Comparison of ENCODE assay signal across 11 mouse cellular contexts in genomic region chr9:32515894-32516686, GRCm38 (mm10). TPM values are rescaled to one million over a fixed set of nuclear protein-coding genes. Genes with fewer than 3 reads are reported as not detected.
DNase-seq lines count a peak whose midpoint lies in the region; ATAC-seq and TF ChIP-seq lines count a peak whose summit lies in the region.
"Had no signal": no experiment of that assay in that cellular context is flagged by ENCODE, and none has a peak within 500 bp of the region (broad histone marks: within the 10 kb centered on the region; RNA-seq: fewer than 3 reads in every experiment).

No protein-coding gene starts in this region.

- peaks cover 4% of the 10 kb centered on the region; the same call in 1 of the 2 replicates for H3K79me2 ChIP-seq in heart, adult 2 months (replicated peaks; ENCODE audit: control insufficient read depth, insufficient read depth, low read length)

- no peak for TF ChIP-seq EP300 in heart, adult 2 months (IDR thresholded peaks at IDR 0.05; ENCODE audit: insufficient read depth, low read depth, low read length)

- ATAC-seq in limb, embryonic 14.5 days (ENCODE audit: low FRiP score, low read depth) = no peak

- no peaks in the 10 kb centered on the region for H3K9me3 ChIP-seq in limb, embryonic 14.5 days (ENCODE audit: control insufficient read depth, low read length)
- H3K9me3 ChIP-seq: hindbrain, embryonic 15.5 days had no signal

- H3K9ac ChIP-seq in heart, adult 2 months (ENCODE audit: low read depth, low read length) = 0 out of 2 replicates have a peak overlapping the region, but pooled peaks have one; percentile 21
- no peak overlapping the region for H3K9ac ChIP-seq in limb, embryonic 14.5 days (ENCODE audit: low read depth, low read length, severe bottlenecking)
- H3K9ac ChIP-seq: hindbrain, embryonic 15.5 days had no signal

- peaks cover 32% of the 10 kb centered on the region for H3K4me1 ChIP-seq in heart, adult 2 months (ENCODE audit: control insufficient read depth, insufficient read depth, low read length)
- peaks cover 47% of the 10 kb centered on the region for H3K4me1 ChIP-seq in limb, embryonic 14.5 days (ENCODE audit: control insufficient read depth, insufficient read depth, low read length)
- H3K4me1 ChIP-seq: hindbrain, embryonic 15.5 days had no signal

- H3K36me3 ChIP-seq in heart, adult 2 months (ENCODE audit: control insufficient read depth, insufficient read depth, low read length) = peaks cover 39% of the 10 kb centered on the region
- no peaks in the 10 kb centered on the region for H3K36me3 ChIP-seq in limb, embryonic 14.5 days (ENCODE audit: control insufficient read depth, insufficient read depth, low read length)
- H3K36me3 ChIP-seq: hindbrain, embryonic 15.5 days had no signal

- 39% methylated on average over 10 of the region's 10 CpGs for WGBS in heart, adult 2 months
- 67% methylated on average over 10 of the region's 10 CpGs for WGBS in limb, embryonic 14.5 days

- H3K27me3 ChIP-seq in heart, adult 2 months (ENCODE audit: control insufficient read depth, insufficient read depth, low read length) = no peaks in the 10 kb centered on the region
- H3K27me3 ChIP-seq in limb, embryonic 14.5 days (ENCODE audit: control insufficient read depth, insufficient read depth, low read length) = no peaks in the 10 kb centered on the region
- H3K27me3 ChIP-seq: hindbrain, embryonic 15.5 days had no signal

- intact Hi-C loops in heart, adult 2 months (cut with DNase I) = no loop called here

- H3K27ac ChIP-seq in heart, adult 2 months = peak overlapping the region; percentile 86
- peak overlapping the region; percentile 38; the same call in 1 of the 2 replicates for H3K27ac ChIP-seq in limb, embryonic 14.5 days (replicated peaks; ENCODE audit: low read depth, low read length)
- H3K27ac ChIP-seq: hindbrain, embryonic 15.5 days had no signal

- H3K4me2 ChIP-seq in limb, embryonic 14.5 days (replicated peaks; ENCODE audit: low read depth, low read length, severe bottlenecking) = no peak overlapping the region
- H3K4me2 ChIP-seq: hindbrain, embryonic 15.5 days had no signal

- H3K4me3 ChIP-seq in heart, adult 2 months = peak overlapping the region; percentile 19; the same call in 1 of the 2 replicates
- no peak overlapping the region for H3K4me3 ChIP-seq in limb, embryonic 14.5 days (replicated peaks; ENCODE audit: low read length)
- H3K4me3 ChIP-seq: hindbrain, embryonic 15.5 days; myocyte had no signal

- TF ChIP-seq POLR2A in heart, adult 2 months (IDR thresholded peaks at IDR 0.05; ENCODE audit: insufficient read depth, low read depth, low read length) = no peak
- TF ChIP-seq POLR2A in limb, embryonic 14.5 days (IDR thresholded peaks at IDR 0.05; ENCODE audit: borderline replicate concordance, extremely low read depth, insufficient read depth, insufficient read length) = no peak

- TF ChIP-seq CTCF in heart, adult 2 months (IDR thresholded peaks at IDR 0.05) = no peak

- peak; percentile 67 to 74 for DNase-seq in heart, adult 2 months
- no peak for DNase-seq in heart, postnatal 4 days
- DNase-seq in CD4-positive, CD25-positive, alpha-beta regulatory T cell, adult 2 months (ENCODE audit: low read depth, low spot score) = peak; percentile 70
- no peak for DNase-seq in limb, embryonic 14.5 days (ENCODE audit: low spot score)
- peak; percentile 47 to 56 for DNase-seq in natural killer cell, adult 2 months (ENCODE audit: low spot score in 2 of 2)
- no peak for DNase-seq in cerebellum, postnatal 14 days
- no peak for DNase-seq in cerebellum, adult 11-12 months
- no peak for DNase-seq in right cerebral cortex, postnatal 14 days
- DNase-seq: cerebellum, adult 18-20 months had no signal

RNA-seq across cellular contexts. Expression of gene Fli1, which starts 26.6 kb away (rescaled TPM):
- 10 to 100 TPM; 23.5 to 28.2 TPM for total RNA-seq in heart, adult 2 months (2021)
- 14.9 and 17.4 TPM in 2 replicates for polyA plus RNA-seq in heart, adult 2 months (2012; rRNA removed)
- 10 to 100 TPM; 38.9 to 41.1 TPM for total RNA-seq in heart, postnatal 4 days (2021)
- polyA plus RNA-seq in limb, embryonic 14.5 days (2012; rRNA removed) = 10.1 and 11.5 TPM in 2 replicates
- 22.2 and 25.7 TPM in 2 replicates for polyA plus RNA-seq in limb, embryonic 14.5 days (2014; fragmentation: Nextera tagmentation; extraction: Ambion mirVana)
- polyA plus RNA-seq: myocyte had no signal

Comparison
In these comparisons a context has a peak if more than half of its experiments do, and no peak if none do; other contexts are left out.
1. DNase-seq: peak in heart, adult 2 months (2 of 2), CD4-positive, CD25-positive, alpha-beta regulatory T cell, adult 2 months (single experiment) and natural killer cell, adult 2 months (2 of 2); none in heart, postnatal 4 days (single experiment), limb, embryonic 14.5 days (single experiment), cerebellum, postnatal 14 days (0 of 2), cerebellum, adult 11-12 months (single experiment) and right cerebral cortex, postnatal 14 days (single experiment).